In the genomic region with DNA sequence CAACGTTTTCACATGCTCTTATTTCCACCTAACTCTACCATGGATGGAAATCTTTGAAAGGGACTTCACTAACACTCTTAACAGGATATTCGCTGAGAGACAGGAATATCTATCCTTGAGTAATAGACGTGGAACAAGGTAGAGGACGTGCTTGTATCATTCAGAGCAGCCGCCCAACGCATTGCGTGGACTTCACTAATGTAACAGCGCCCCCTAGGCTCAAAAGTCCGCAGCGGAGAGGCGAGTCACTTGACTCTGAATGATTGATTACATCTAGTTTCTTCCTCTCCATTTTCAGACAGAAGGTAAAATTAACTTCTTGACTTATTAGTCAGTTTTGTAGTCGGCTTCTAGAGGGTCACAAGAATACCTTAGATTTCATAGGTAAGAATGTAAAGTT, we compare ENCODE assay signal across 11 mouse cellular contexts.
DNase-seq lines count a peak whose midpoint lies in the region; ATAC-seq and TF ChIP-seq lines count a peak whose summit lies in the region.
"Had no signal": no experiment of that assay in that cellular context is flagged by ENCODE, and none has a peak within 500 bp of the region (broad histone marks: within the 10 kb centered on the region; RNA-seq: fewer than 3 reads in every experiment).

No protein-coding gene starts in this region.

- H3K27ac ChIP-seq in hindbrain, embryonic 10.5 days = no peak overlapping the region
- H3K27ac ChIP-seq in hindbrain, embryonic 16.5 days (ENCODE audit: low read depth, low read length) = no peak overlapping the region
- no peak overlapping the region for H3K27ac ChIP-seq in lung, postnatal 0 days (ENCODE audit: low read length)
- H3K27ac ChIP-seq in ES-E14 (ENCODE audit: insufficient read depth, low read depth, low read length, poor library complexity, severe bottlenecking) = no peak overlapping the region
- H3K27ac ChIP-seq: heart, embryonic 13.5 days; lung, embryonic 15.5 days had no signal

- intact Hi-C loops in gastrocnemius, postnatal 14 days (cut with DNase I; ENCODE audit: low total_unique reads) = no loop called here

- DNase-seq in hindbrain, embryonic 10.5 days (ENCODE audit: low spot score) = peak; percentile 4
- no peak for DNase-seq in lung, postnatal 0 days (ENCODE audit: low spot score)
- no peak for DNase-seq in lung, postnatal 10 days
- peak; percentile 21 for DNase-seq in ES-E14 (ENCODE audit: low read depth, low spot score)
- DNase-seq in embryo, embryonic 10 days (ENCODE audit: low spot score) = peak; percentile 17
- no peak for DNase-seq in gastrocnemius, postnatal 14 days

- no peaks in the 10 kb centered on the region for H3K36me3 ChIP-seq in hindbrain, embryonic 10.5 days
- no peaks in the 10 kb centered on the region for H3K36me3 ChIP-seq in hindbrain, embryonic 16.5 days (ENCODE audit: control insufficient read depth, insufficient read depth, low read length)
- no peaks in the 10 kb centered on the region for H3K36me3 ChIP-seq in lung, postnatal 0 days (ENCODE audit: insufficient read depth, low read length)
- no peaks in the 10 kb centered on the region for H3K36me3 ChIP-seq in ES-E14 (ENCODE audit: control insufficient read depth, insufficient read depth, low read length, poor library complexity, severe bottlenecking)
- H3K36me3 ChIP-seq: heart, embryonic 13.5 days; lung, embryonic 15.5 days had no signal

- in situ Hi-C loops in ES-E14 (cut with MboI; ENCODE audit: low sequenced_read_pairs in 2 of 2, unreplicated experiment in 2 of 2) = no loop called here

- no peaks in the 10 kb centered on the region for H3K4me1 ChIP-seq in hindbrain, embryonic 10.5 days (replicated peaks)
- no peaks in the 10 kb centered on the region for H3K4me1 ChIP-seq in hindbrain, embryonic 16.5 days (ENCODE audit: control insufficient read depth, insufficient read depth, low read depth, low read length)
- no peaks in the 10 kb centered on the region for H3K4me1 ChIP-seq in lung, postnatal 0 days (ENCODE audit: insufficient read depth, low read depth, low read length)
- no peaks in the 10 kb centered on the region for H3K4me1 ChIP-seq in ES-E14 (ENCODE audit: control insufficient read depth in 2 of 2, insufficient read depth in 2 of 2, low read length in 2 of 2, poor library complexity in 1 of 2)
- H3K4me1 ChIP-seq: heart, embryonic 13.5 days; lung, embryonic 15.5 days had no signal

- TF ChIP-seq EP300 in lung, postnatal 0 days (IDR thresholded peaks at IDR 0.05) = no peak

- no peak overlapping the region for H3K9ac ChIP-seq in hindbrain, embryonic 16.5 days (ENCODE audit: low read depth, low read length)
- H3K9ac ChIP-seq in lung, postnatal 0 days (replicated peaks; ENCODE audit: low read depth) = no peak overlapping the region
- H3K9ac ChIP-seq in ES-E14 (ENCODE audit: insufficient read depth, low read depth, low read length, poor library complexity, severe bottlenecking) = no peak overlapping the region
- H3K9ac ChIP-seq: heart, embryonic 13.5 days; lung, embryonic 15.5 days had no signal

- H3K27me3 ChIP-seq in hindbrain, embryonic 10.5 days (ENCODE audit: insufficient read depth, poor library complexity, severe bottlenecking) = no peaks in the 10 kb centered on the region
- H3K27me3 ChIP-seq in hindbrain, embryonic 16.5 days (replicated peaks; ENCODE audit: control insufficient read depth, insufficient read depth, low read length) = no peaks in the 10 kb centered on the region
- H3K27me3 ChIP-seq in lung, postnatal 0 days (replicated peaks; ENCODE audit: insufficient read depth, low read length) = no peaks in the 10 kb centered on the region
- H3K27me3 ChIP-seq: heart, embryonic 13.5 days; lung, embryonic 15.5 days had no signal

- TF ChIP-seq CTCF in lung, postnatal 0 days (IDR thresholded peaks at IDR 0.05) = peak; percentile 31

- H3K4me2 ChIP-seq in hindbrain, embryonic 16.5 days (ENCODE audit: low read length) = no peak overlapping the region
- no peak overlapping the region for H3K4me2 ChIP-seq in lung, postnatal 0 days (replicated peaks; ENCODE audit: low read depth, low read length)
- H3K4me2 ChIP-seq: heart, embryonic 13.5 days; lung, embryonic 15.5 days had no signal

- WGBS in hindbrain, embryonic 10.5 days = 51% methylated on average over 12 of the region's 12 CpGs
- 57% methylated on average over 12 of the region's 12 CpGs for WGBS in hindbrain, embryonic 16.5 days
- WGBS in lung, postnatal 0 days = 55% methylated on average over 12 of the region's 12 CpGs

- no peak for ATAC-seq in hindbrain, embryonic 16.5 days
- no peak for ATAC-seq in lung, postnatal 0 days
- no peak for ATAC-seq in erythroid progenitor cell, adult 5-6 weeks (replicated peaks; ENCODE audit: low FRiP score, poor library complexity, severe bottlenecking)
- ATAC-seq: CD4-positive, CD25-positive, alpha-beta regulatory T cell, adult 4 months had no signal

- H3K4me3 ChIP-seq in hindbrain, embryonic 10.5 days = no peak overlapping the region
- no peak overlapping the region for H3K4me3 ChIP-seq in hindbrain, embryonic 16.5 days (ENCODE audit: low read length)
- H3K4me3 ChIP-seq in lung, postnatal 0 days (ENCODE audit: low read depth, low read length) = no peak overlapping the region
- no peak overlapping the region for H3K4me3 ChIP-seq in ES-E14 (ENCODE audit: insufficient read depth in 1 of 2, low read depth in 1 of 2, low read length in 2 of 2, poor library complexity in 1 of 2, severe bottlenecking in 1 of 2)
- H3K4me3 ChIP-seq: heart, embryonic 13.5 days; lung, embryonic 15.5 days had no signal

- H3K9me3 ChIP-seq in hindbrain, embryonic 10.5 days = no peaks in the 10 kb centered on the region
- H3K9me3 ChIP-seq in hindbrain, embryonic 16.5 days (ENCODE audit: control insufficient read depth, low read length) = no peaks in the 10 kb centered on the region
- H3K9me3 ChIP-seq in lung, postnatal 0 days (ENCODE audit: low read length) = no peaks in the 10 kb centered on the region
- H3K9me3 ChIP-seq in ES-E14 (ENCODE audit: control insufficient read depth, insufficient read depth, low read depth, low read length) = no peaks in the 10 kb centered on the region
- H3K9me3 ChIP-seq: heart, embryonic 13.5 days; lung, embryonic 15.5 days had no signal

TF ChIP-seq in ES-E14, 5 proteins besides CTCF, POLR2A, EP300 and RAD21:
- TF ChIP-seq CHD2 (IDR thresholded peaks at IDR 0.05; ENCODE audit: low read depth, low read length) = no peak
- TF ChIP-seq ZNF384 (IDR thresholded peaks at IDR 0.05; ENCODE audit: low read depth, low read length) = no peak
- no peak for TF ChIP-seq ZC3H11A (IDR thresholded peaks at IDR 0.05; ENCODE audit: borderline replicate concordance, low read depth, low read length)
- no peak for TF ChIP-seq MAFK (IDR thresholded peaks at IDR 0.05; ENCODE audit: insufficient read depth, low read depth, low read length)
- no peak for TF ChIP-seq HCFC1 (IDR thresholded peaks at IDR 0.05; ENCODE audit: borderline replicate concordance, insufficient read depth, low read length)

Comparison
In these comparisons a context has a peak if more than half of its experiments do, and no peak if none do; other contexts are left out.
1. DNase-seq: peak in hindbrain, embryonic 10.5 days (single experiment), ES-E14 (single experiment) and embryo, embryonic 10 days (single experiment); none in lung, postnatal 0 days (single experiment), lung, postnatal 10 days (single experiment) and gastrocnemius, postnatal 14 days (single experiment).